Mouse (Mus musculus) heart, postnatal 0 days (tissue): ENCODE data around the gene Bcam.

ENCODE experiments used
- CTCF ChIP-seq: IDR thresholded peaks from 2 replicates; pipeline ENCODE4 v1.5.1; 2016; ENCODE audit warnings: antibody characterized with exemption, control low read depth, low read depth
- EP300 ChIP-seq: IDR thresholded peaks from 2 replicates; pipeline ENCODE4 v1.6.1; 2016; ENCODE audit warnings: antibody characterized with exemption, low read depth

- TF ChIP-seq CTCF, result no peak
- TF ChIP-seq EP300, result no peak
These were observed 26.0 kb downstream of the Bcam start for GRCm38 (mm10) chr7:19744590-19745385.
